Mouse (Mus musculus) c-Kit-positive CD71-positive TER-119-positive erythroid progenitor cells, embryonic 14.5 days (primary cell): ENCODE measurements around the gene Prcd.

Experiments used
- DNase-seq: peaks from one replicate; pipeline ENCODE4 v3.0.0-alpha.2; 2013; ENCODE audit warnings: low spot score

Prcd gene

GRCm38 (mm10) chr11:116693899-116694249 lies 40.5 kb downstream of the Prcd start:
- no peak for DNase-seq

- DNase-seq: no peak
Measured at GRCm38 (mm10) chr11:116694250-116695193, 41.2 kb downstream of the Prcd start.

- DNase-seq: no peak
Measured at GRCm38 (mm10) chr11:116695194-116695880, 42.0 kb downstream of the Prcd start.

- DNase-seq: no peak
Measured at GRCm38 (mm10) chr11:116696426-116696825, 43.1 kb downstream of the Prcd start.

GRCm38 (mm10) chr11:116697521-116697920 lies 44.2 kb downstream of the Prcd start:
- no peak for DNase-seq

GRCm38 (mm10) chr11:116701377-116701841 lies 48.1 kb downstream of the Prcd start:
- DNase-seq: no peak

- DNase-seq: no peak
Measured at GRCm38 (mm10) chr11:116704336-116705035, 51.2 kb downstream of the Prcd start.

GRCm38 (mm10) chr11:116705204-116705608 lies 51.9 kb downstream of the Prcd start:
- DNase-seq: no peak

- DNase-seq: no peak
Measured at GRCm38 (mm10) chr11:116706363-116706762, 53.0 kb downstream of the Prcd start.

GRCm38 (mm10) chr11:116710171-116710570 lies 56.8 kb downstream of the Prcd start:
- no peak for DNase-seq

GRCm38 (mm10) chr11:116710793-116711192 lies 57.5 kb downstream of the Prcd start:
- DNase-seq: no peak

- no peak for DNase-seq
Measured at GRCm38 (mm10) chr11:116714052-116714451, 60.7 kb downstream of the Prcd start.
